Mouse (Mus musculus) bone marrow, adult 2 months (tissue): Measurements from ENCODE around the gene Scd1.

Source experiments
- CTCF ChIP-seq: fragments of 200-500 bp; IDR thresholded peaks from 2 replicates; pipeline ENCODE4 v1.5.1; 2011; ENCODE audit warnings: low read length, control low read depth; ENCODE audit not compliant: control insufficient read depth, insufficient read depth
- POLR2A ChIP-seq: fragments of 200-500 bp; IDR thresholded peaks from 2 replicates; pipeline ENCODE4 v1.6.1; 2011; ENCODE audit warnings: low read depth, mild to moderate bottlenecking, control low read depth, low read length, borderline replicate concordance; ENCODE audit not compliant: control insufficient read depth

DNA sequence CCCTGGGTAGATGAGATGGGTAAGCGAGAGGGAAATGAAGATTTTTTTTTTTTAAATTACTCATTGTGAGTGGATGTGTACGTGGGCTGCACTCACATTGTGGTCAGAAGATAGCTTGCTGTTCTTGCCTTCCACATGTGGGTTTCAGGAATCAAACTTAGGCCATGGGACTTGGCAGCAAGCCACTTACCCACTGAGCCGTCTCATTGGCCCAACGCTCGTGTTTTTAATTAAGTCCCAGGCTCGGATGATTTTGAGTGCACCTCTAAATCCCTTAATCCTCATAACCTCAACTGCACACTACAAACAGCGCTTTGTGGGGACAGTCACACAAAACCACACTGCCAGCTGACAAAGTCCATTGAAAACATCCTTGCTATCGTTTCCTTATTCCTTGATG lies 38.3 kb downstream of the Scd1 start:
- TF ChIP-seq CTCF (no peak), POLR2A (no peak)
